Mouse (Mus musculus) thymus, postnatal 10 days (tissue): ENCODE measurements around the gene Gpnmb.

Experiments
- DNase-seq, 2 experiments: peaks; one replicate each; pipeline ENCODE4 v3.0.0; 2021; ENCODE audit warnings: low spot score in 2 of 2

Gpnmb gene

DNA sequence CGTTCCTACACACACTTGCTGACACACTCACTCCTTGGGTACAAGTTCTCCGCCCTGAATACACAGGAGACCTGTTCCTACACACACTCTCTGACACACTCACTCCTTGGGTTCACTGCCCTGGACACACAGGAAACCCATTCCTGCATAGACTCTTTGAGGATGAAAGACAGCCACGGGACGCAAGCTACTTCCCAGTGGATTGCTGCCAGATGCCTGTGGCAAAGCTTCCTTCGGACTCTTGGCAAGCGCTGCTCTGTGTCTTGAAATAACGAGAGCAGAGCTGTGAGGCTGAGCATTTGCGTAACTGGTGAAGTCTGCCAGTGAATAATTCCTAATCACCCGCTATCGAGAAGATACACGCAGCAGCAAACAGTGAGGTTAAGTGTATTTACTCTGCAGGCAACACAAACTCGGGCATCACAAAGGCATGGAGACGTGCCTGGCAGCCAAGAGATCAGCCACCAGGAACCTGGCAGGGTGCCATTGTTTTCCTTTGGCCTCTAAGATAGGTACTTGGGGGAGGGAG lies 60.7 kb downstream of the Gpnmb start:
- DNase-seq = no peak

DNA sequence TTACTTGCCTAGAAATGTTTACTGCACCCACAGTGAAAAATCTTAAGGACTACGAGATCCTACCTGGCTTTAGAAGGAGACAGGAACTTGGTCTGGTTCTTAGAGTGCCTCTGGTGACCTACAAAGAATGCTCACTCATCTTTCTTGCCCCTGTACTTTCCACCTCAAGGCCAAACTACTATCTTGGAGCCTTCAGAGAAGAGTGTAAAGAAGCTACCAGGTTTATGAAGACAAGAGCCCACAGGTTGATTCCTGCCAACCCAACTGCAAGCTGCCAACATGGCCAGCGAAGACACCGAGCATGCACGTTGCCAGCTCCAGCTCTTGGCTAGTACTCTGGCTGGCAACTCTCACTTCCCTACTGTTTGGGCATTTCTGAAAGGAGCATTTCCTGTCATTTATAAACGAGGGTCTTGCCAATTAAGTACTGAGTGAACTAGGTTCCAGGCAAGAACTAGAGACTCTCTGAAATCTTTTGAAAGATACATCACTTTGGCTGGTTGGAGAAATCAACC lies 61.3 kb downstream of the Gpnmb start:
- no peak for DNase-seq

DNA sequence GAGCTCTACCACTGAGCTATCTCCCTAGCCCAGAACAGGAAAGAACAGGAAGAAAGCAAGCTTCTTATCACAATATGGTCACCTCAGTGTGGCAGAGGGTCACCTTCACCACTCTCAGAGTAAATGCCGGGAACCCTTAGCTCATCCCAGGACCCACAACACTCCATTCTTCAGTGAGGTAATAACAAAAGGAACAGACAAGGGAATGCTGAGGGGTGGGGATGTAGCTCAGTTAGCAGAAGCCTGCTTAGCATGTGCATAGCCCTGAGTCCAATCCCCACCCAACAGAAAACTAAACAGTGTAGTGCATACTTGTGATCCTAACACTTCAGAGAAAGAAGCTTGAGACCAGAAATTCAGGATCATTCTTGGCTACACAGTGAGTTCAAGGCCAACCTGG lies 62.7 kb downstream of the Gpnmb start:
- no peak for DNase-seq

DNA sequence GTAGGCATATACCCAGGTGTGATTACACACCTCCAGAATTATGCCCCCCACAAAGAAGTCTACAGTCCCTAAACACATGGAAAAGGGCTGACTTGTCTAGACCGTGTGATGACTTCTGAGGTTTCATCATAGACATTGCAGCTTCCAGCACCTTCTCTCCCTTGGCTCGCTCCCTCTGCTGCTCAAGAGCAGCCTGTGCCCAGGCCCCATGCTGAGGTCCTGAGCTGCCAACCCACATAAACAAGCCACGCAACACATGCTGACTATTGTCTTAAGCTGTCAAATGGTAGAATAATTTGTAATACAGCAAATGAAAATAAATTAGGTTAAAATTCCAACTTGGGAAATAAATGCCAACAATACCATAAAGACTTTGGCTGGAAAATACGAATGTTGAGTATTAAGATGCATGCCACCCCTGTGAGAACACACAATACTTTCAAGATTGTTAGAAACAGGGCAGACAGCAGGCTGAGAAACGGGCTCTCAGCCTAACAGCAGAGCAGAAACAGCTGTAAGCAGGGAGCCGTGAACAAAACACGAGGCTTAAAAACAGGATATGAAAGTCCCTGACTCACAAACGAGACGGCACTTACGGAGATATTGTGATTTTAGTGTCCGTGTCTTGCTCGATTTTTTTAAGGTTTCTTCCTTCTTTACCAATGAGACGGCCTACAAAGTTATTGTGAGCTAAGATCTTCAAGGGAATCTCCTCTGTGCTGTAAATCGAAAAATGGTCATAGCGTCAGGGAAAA lies 70.6 kb downstream of the Gpnmb start:
- DNase-seq = no peak

DNA sequence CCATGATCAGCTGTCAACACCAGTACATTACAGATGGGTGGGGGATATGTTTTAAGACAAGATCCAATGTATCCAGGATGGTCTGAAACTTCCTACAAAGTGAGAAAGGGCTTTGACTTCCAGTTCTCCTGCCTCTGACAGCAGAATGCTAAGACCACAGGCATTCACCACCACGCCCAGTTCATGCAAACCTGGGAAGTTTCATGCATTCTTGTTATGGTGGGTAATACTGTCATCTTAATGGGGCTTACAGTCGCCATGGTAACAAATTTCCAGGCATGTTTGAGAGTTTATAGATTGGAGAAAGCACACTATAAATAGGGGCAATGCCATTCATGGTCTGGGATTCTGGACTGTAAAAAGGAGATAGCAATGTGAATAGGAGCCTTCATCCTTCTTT lies 72.8 kb downstream of the Gpnmb start:
- no peak for DNase-seq

DNA sequence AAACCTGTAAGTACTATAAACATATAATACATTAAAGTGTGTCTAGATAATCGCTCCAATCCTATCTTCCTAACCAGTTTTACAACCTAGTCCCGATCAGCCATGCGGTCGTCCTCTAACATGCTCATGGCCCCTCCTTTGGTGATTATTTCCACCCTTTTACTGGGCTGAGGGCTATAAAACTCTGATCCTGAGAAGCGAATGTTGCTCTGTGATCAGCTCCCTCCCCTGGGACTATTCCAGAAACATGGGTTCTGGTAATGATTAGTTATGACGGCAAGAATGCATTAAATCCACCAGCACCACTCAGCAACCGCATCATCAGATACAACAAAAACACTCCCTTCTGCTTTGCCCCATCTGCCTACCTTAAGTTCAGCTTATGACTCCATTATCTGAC lies 77.5 kb downstream of the Gpnmb start:
- DNase-seq = no peak

DNA sequence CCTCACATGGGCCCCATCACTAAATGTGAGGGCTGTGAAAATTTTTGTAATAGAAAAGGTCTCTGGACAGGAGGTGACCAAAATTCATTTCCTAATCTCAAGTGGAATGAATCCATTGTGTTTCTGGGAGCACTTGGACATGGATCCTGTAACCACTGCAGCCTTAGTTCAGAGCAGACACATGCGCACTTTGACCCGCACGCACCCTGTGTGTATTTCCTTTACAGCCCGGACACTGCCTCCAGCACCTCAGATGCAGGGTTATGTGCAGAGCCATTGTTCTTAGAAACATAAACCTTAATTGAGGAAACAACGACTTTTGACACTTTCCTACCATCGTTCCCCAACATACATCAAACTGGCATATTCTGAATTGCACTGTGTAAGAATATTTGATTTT lies 78.1 kb downstream of the Gpnmb start:
- DNase-seq = no peak

DNA sequence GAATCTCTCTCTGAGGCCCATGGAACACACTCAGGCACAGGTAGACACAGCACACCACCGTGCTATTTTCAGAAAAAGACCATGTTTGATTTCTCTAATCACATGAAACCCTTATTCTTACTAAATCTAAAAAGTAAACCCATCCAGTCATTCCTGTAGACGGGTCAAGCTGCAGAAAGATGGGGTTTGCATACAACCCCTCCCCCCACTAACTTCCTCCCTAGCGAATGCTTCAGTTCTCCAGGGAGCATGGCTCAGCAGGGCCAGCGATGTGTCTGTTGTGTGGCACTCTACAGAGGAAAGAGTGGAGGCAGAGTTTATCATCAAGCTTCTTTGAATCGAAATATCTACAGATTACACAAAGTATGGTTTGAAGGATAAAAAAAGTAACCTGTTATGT lies 79.2 kb downstream of the Gpnmb start:
- DNase-seq = no peak

DNA sequence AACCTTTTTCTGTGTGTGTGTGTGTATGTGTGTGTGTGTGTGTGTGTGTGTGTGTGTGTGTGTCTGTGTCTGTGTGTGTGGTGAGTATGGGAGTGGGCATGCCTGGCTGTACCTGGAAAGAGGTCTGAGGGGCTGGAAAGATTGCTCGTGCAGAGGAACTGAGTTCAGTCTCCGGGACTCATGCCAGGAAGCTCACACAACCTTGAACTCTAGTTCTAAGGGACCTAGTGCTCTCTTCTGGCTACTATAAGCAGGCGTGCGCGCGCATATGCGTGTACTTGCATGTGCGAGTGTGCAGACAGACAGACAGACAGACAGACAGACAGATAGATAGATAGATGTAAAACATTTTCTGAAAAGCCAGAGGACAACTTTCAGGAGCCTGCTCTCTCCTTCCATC lies 79.9 kb downstream of the Gpnmb start:
- DNase-seq = no peak

DNA sequence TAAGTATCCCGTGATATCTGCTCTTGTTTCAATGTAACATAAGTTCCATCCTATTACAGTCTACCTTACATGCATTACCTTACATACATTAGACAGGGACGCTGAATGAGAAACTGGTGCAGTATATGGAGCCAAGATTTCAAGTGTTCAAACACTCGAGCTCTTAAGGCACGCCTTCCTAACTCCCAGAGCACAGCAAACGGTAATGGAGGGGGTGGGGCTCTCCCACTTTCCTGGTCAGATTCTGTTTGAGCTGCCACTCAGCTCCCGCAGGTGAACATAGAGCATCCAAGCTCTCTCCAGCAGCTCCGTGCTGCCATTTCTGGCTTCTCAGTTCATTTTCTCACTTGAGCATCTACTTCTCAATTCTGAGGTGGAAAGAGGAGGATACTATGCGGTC lies 82.1 kb downstream of the Gpnmb start:
- no peak for DNase-seq

DNA sequence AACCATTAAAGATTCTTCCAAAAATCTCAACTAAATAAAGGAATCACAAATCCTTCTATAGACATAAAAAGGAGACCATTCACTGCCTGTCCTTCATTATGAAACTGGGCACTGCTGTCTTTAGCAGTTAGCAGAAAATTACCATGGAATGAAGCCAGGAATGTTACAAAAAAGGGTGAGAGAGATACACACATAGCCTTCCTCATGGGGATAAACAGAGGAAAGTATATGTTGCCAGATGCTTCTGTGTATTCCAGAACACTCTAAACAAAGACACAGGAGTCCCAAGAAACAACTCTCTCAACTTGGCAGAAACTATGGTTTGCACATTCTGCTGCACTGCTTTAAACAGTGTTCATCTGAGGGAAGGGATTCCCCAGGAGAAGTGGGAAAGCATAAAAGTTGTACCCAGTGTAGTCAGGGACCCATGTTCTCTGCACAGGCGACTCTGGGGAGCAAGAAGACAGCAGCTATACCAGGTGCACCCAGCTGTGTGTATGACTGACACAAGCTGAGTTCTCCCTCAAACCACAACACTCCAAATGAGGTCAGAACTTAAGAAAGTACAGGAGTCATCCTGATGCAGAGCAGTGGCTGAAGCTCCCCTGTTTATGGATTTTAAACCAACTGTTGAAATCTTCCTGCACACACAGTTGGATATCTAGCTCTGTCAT lies 83.3 kb downstream of the Gpnmb start:
- peak; percentile 17 to 20 for DNase-seq

DNA sequence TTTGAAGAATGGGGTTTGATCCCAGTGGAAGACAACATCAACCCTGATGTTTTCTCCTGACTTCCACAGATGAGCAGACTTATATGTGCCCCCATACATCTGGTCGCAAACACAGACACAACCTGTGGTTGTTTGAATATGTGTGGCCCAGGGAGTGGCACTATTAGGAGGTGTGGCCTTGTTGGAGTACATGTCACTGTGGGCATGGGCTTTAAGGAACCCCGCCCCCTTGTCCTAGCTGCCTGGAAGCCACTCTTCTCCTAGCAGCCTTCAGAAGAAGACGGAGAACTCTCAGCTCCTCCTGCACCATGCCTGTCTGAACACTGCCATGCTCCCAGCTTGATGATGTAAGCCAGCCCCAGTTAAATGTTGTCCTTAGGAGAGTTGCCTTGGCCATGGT lies 84.0 kb downstream of the Gpnmb start:
- no peak for DNase-seq
